Mouse (Mus musculus) C2C12 (cell line): ENCODE results near the gene Opa1. TPM values are rescaled to one million over a fixed set of nuclear protein-coding genes. Genes with fewer than 3 reads are reported as not detected.

Experiments
- H3K27me3 ChIP-seq: one replicate; pipeline ENCODE4 v1.6.1; 2011; ENCODE audit not compliant: control insufficient read depth, insufficient read depth, insufficient read length
- H3K36me3 ChIP-seq: one replicate; pipeline ENCODE4 v1.6.1; 2011; ENCODE audit not compliant: control insufficient read depth, insufficient read depth
- H3K4me3 ChIP-seq: one replicate; pipeline ENCODE4 v1.5.1; 2011; ENCODE audit warnings: mild to moderate bottlenecking, control low read depth; ENCODE audit not compliant: poor library complexity, insufficient read depth, severe bottlenecking
- H3K79me2 ChIP-seq: one replicate; pipeline ENCODE4 v1.6.1; 2011; ENCODE audit not compliant: control insufficient read depth, insufficient read depth
- H3K79me3 ChIP-seq: one replicate; pipeline ENCODE4 v1.6.1; 2011; ENCODE audit warnings: low read depth, control low read depth
- H3ac ChIP-seq: one replicate; pipeline ENCODE3; 2011; ENCODE audit warnings: low read depth; ENCODE audit not compliant: control insufficient read depth, insufficient read length
- CEBPB ChIP-seq: IDR thresholded peaks from one replicate; pipeline ENCODE4 v1.6.1; 2011; ENCODE audit warnings: low read depth, mild to moderate bottlenecking, control low read depth, moderate library complexity
- CTCF ChIP-seq: IDR thresholded peaks from one replicate; pipeline ENCODE4 v1.5.1; 2011; ENCODE audit not compliant: control insufficient read depth, insufficient read depth, insufficient read length
- FOSL1 ChIP-seq: IDR thresholded peaks from one replicate; pipeline ENCODE4 v1.8.0; 2011; ENCODE audit warnings: mild to moderate bottlenecking, low read length; ENCODE audit not compliant: poor library complexity, insufficient read depth, severe bottlenecking
- MAX ChIP-seq: IDR thresholded peaks from one replicate; pipeline ENCODE4 v1.6.1; 2011; ENCODE audit warnings: mild to moderate bottlenecking, control low read depth
- MYOD1 ChIP-seq: IDR thresholded peaks from one replicate; pipeline ENCODE4 v1.6.1; 2011; ENCODE audit warnings: low read depth; ENCODE audit not compliant: control insufficient read depth, insufficient read length
- MYOG ChIP-seq: IDR thresholded peaks from one replicate; pipeline ENCODE4 v1.6.1; 2011; ENCODE audit not compliant: control insufficient read depth, insufficient read length; ENCODE audit errors: extremely low read depth
- USF1 ChIP-seq: IDR thresholded peaks from one replicate; pipeline ENCODE4 v1.6.1; 2011; ENCODE audit warnings: low read depth, mild to moderate bottlenecking, control low read depth, moderate library complexity
- polyA plus RNA-seq: library from polyadenylated mRNA; unstranded; fragments of >200 nt; fragmentation: generic; extraction: Trizol; gene quantifications from one replicate; pipeline ENCODE4 v1.2.1, GENCODE M21; 2012; ENCODE audit warnings: missing spikeins

Opa1 gene
- polyA plus RNA-seq, 1 experiment: 13.8 TPM

DNA sequence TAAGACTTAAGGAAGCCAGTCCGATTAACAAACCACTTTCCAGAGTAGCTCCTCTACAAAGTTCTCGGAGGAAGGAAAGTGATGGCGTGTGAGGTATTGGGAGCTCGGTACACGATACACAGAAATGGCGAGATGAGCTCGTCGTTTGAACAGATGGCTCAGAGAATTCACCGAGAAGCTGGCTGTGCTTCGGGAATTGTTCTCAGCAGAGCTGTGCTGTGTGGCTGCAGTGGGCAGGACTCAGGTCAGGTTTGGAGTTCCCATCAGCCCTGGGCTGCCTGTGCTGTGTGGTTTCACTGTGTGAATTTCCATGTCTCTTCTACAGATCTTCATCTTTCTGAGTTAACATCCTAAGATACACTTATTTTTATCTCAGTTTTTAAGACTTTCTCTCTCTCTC, 77.8 kb downstream of the Opa1 start:
- TF ChIP-seq MYOG (no peak), CTCF (no peak), USF1 (no peak), FOSL1 (no peak), MAX (no peak), MYOD1 (no peak), CEBPB (no peak)

DNA sequence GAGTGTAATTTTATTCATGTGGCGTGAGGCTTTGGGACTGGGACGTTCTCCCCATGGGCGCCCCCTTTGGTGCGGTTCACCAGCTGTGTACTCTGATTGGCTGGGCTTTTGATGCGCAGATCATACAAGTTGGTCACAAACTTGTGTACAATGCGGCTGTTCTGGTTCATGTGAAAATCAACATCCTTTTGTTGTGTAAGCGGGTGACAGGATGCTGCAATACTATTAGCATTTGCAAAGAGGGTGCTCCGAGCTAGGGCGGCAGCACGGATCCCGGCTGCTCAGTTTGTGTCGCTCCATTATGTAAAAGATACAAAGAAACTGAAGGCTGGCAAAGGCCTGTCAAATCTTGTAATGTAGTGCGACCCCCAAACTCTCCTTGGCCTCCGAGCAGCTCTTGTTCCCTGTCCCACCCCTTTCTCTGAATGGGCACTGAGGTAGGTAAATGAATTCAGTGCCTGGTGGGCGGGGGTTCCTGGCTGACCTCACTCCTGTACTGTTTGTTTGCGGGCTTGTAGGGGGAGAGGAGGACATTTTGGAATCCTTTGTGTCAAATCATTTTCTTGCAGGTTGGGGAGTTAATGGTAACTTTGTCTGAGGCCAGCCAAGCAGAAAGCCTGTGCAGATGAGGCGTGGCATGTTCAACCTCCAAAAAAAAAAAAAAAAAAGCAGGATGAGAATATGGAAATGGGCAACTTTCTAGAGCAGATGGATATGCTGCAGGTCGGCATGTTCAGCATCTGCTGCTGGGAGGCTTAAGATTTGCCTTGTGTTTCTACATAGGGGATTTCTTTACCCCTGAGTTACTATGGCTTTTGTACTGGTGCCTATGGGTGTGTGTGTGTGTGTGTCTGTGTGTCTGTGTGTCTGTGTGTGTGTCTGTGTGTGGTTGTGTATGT, 78.8 kb downstream of the Opa1 start:
- TF ChIP-seq MYOD1 (no peak), FOSL1 (no peak), USF1 (no peak), CTCF (no peak), CEBPB (no peak), MYOG (no peak), MAX (no peak)
- no peaks in the 10 kb centered on the region for H3K79me3 ChIP-seq
- H3ac ChIP-seq: no peak overlapping the region
- H3K79me2 ChIP-seq: no peaks in the 10 kb centered on the region
- H3K27me3 ChIP-seq: no peaks in the 10 kb centered on the region
- no peaks in the 10 kb centered on the region for H3K36me3 ChIP-seq
- H3K4me3 ChIP-seq: no peak overlapping the region

More for the DNA sequence above, 77.8 kb downstream of the Opa1 start:
- H3K27me3 ChIP-seq: no peaks in the 10 kb centered on the region
- no peaks in the 10 kb centered on the region for H3K79me3 ChIP-seq
- peaks cover 2% of the 10 kb centered on the region for H3K36me3 ChIP-seq
- no peaks in the 10 kb centered on the region for H3K79me2 ChIP-seq
- no peak overlapping the region for H3ac ChIP-seq
- no peak overlapping the region for H3K4me3 ChIP-seq

DNA sequence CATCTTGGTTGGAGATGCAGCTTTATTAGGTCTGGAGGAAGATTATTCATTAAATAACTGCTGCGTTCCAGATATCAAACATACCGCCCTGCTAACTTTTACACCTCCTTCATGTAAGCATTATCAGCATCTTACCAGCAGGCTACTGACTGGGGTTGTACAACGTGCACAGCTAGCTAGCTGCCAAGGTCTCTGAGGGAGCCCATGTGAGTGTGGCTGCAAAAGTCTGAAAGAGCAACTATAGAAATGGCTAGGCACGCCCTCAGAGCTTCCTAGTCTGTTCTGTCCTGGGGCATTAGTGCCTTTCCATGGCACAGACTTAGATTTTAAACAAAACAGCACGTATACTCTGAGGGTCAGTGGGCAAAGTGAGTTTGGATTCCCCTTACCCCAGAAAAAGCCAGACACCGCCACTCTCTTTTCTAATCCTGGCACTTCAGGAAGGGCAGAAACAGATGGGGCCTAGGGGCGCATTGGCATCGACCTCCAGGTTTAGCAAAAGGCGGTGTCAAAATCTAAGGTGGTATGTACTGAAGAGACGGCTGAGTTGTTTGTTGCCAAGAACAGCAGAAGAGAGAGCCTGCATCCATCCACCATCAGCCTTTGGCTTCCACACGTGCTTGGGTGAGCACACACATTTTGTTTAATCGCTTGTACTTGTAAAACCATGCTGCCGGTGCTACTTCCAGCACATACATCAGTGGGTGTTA, 80.1 kb downstream of the Opa1 start:
- Histone ChIP-seq H3ac (no peak overlapping the region), H3K27me3 (no peaks in the 10 kb centered on the region), H3K79me2 (no peaks in the 10 kb centered on the region), H3K36me3 (no peaks in the 10 kb centered on the region), H3K79me3 (no peaks in the 10 kb centered on the region), H3K4me3 (no peak overlapping the region)
- no peak for TF ChIP-seq USF1
- no peak for TF ChIP-seq MYOD1
- TF ChIP-seq MYOG: no peak
- TF ChIP-seq CEBPB: no peak
- no peak for TF ChIP-seq CTCF

DNA sequence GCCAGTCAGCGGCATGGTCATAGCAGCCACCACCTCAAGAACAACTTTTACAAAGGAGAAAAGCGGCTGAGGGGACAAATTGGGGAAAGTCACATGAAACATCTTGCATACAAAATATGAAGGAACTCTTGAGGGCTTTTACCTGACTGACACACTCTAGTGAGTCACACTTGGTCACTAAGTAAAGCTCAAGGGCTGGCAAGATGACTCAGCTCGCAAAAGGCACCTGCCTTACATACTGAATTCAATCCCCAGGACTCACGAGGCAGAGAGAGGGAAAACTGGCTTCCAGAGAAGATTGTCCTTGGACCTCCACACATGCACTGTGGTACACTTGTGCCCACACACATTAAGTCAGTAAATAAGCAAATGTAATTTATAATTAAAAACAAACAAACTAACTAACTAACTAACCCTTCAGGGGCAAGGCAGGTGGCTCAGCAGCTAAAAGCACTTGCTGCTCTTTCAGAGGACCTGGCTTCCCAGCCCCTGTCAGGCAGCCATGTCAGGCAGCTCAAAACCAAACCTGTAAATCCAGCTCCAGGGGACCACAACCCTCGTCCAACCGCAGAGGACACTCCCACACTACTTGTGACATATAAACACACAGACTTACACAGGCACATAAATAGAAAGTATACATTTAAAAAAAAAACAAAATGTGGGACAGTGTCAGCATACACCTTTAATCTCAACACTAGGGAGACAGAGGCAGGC, 84.1 kb downstream of the Opa1 start:
- Histone ChIP-seq H3ac (no peak overlapping the region), H3K27me3 (no peaks in the 10 kb centered on the region), H3K79me2 (no peaks in the 10 kb centered on the region), H3K79me3 (no peaks in the 10 kb centered on the region), H3K36me3 (no peaks in the 10 kb centered on the region), H3K4me3 (no peak overlapping the region)
- TF ChIP-seq MYOG: no peak
- TF ChIP-seq USF1: no peak
- TF ChIP-seq CEBPB: no peak
- TF ChIP-seq MYOD1: no peak
- TF ChIP-seq FOSL1: no peak
- TF ChIP-seq CTCF: no peak
- no peak for TF ChIP-seq MAX

DNA sequence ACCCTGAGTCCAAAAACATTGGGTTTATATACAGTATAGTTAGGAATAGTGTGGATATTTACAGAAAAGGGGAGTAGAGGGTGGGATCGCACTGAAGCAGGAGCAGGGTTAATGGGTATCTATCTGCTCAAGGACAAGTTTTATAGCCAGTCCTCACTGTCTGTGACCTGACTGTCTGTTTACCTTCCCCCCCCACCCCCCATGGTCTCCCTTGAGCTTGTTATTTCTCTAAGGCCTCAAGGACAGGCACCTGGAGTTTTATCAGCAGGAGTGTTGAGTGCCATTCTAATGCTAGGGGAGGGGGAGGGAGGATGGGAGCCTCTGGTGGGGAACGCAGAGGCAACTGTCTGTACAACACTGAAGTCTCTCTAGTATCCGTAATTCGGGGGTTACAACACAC, 85.3 kb downstream of the Opa1 start:
- no peaks in the 10 kb centered on the region for H3K79me2 ChIP-seq
- H3K27me3 ChIP-seq: no peaks in the 10 kb centered on the region
- no peak overlapping the region for H3K4me3 ChIP-seq
- TF ChIP-seq CTCF (no peak), USF1 (no peak), MYOD1 (no peak), MYOG (no peak), CEBPB (no peak), MAX (no peak), FOSL1 (no peak)
- no peaks in the 10 kb centered on the region for H3K36me3 ChIP-seq
- H3K79me3 ChIP-seq: no peaks in the 10 kb centered on the region
- no peak overlapping the region for H3ac ChIP-seq
